Mouse (Mus musculus): Measurements from ENCODE around the gene Mettl27.

The Mettl27 gene

GRCm38 (mm10) chr5:134985633-134986297 lies 53.6 kb downstream of the Mettl27 start, which contains the start of gene Cldn3:
TSS of gene Cldn3 (plus strand) at chr5:134986214.
- no peak for DNase-seq (ENCODE audit: low read depth, low spot score)

GRCm38 (mm10) chr5:134986298-134987268 lies 54.4 kb downstream of the Mettl27 start:
- DNase-seq (ENCODE audit: low read depth, low spot score) = no peak

GRCm38 (mm10) chr5:134989166-134989565 lies 57.0 kb downstream of the Mettl27 start:
- no peak for DNase-seq (ENCODE audit: low read depth, low spot score)

GRCm38 (mm10) chr5:134989741-134990140 lies 57.6 kb downstream of the Mettl27 start:
- DNase-seq (ENCODE audit: low read depth, low spot score) = no peak

All from brain, embryonic 18.5 days (tissue).